Mouse (Mus musculus): Measurements from ENCODE around the gene Cryge. TPM values are rescaled to one million over a fixed set of nuclear protein-coding genes. Genes with fewer than 3 reads are reported as not detected.
"Not testable (repeated sequence)": the region's sequence is repeated elsewhere in the genome, so short reads cannot be mapped to it uniquely, and the experiment has no call there.

Cryge gene
- not detected in 2 replicates for total RNA-seq (2021)
- long read RNA-seq, experiment 1, partial matches to known transcripts, result 1 of 1 reads
- long read RNA-seq, experiment 1, other reads (novel, unspliced or antisense), result 0 of 1 reads
- long read RNA-seq, experiment 2, result 0 reads

- DNase-seq, result not testable (repeated sequence)
These were observed at the start of gene Cryge for GRCm38 (mm10) chr1:65050952-65051351. Gene Cryge, minus strand, starts transcription at chr1:65051149.

GRCm38 (mm10) chr1:65096953-65097352 lies 46.0 kb upstream of the Cryge start:
- DNase-seq, result no peak

- no peak for DNase-seq
These were observed 40.6 kb upstream of the Cryge start for GRCm38 (mm10) chr1:65091566-65091965.

GRCm38 (mm10) chr1:65090370-65090769 lies 39.4 kb upstream of the Cryge start:
- DNase-seq, result peak; percentile 67

- DNase-seq, result no peak
These were observed 37.8 kb upstream of the Cryge start for GRCm38 (mm10) chr1:65088567-65089356.

GRCm38 (mm10) chr1:65082188-65082587 lies 31.2 kb upstream of the Cryge start, which contains the start of gene Crygb:
Gene Crygb, minus strand, starts transcription at chr1:65082288.
- no peak for DNase-seq

GRCm38 (mm10) chr1:65075607-65076006 lies 24.7 kb upstream of the Cryge start:
- DNase-seq, result no peak

- DNase-seq, result no peak
These were observed 22.6 kb upstream of the Cryge start, which contains the start of gene Crygc for GRCm38 (mm10) chr1:65073589-65073988. Gene Crygc, minus strand, starts transcription at chr1:65073689.

- DNase-seq, result no peak
These were observed 16.9 kb upstream of the Cryge start for GRCm38 (mm10) chr1:65067842-65068241.

- no peak for DNase-seq
These were observed 13.3 kb upstream of the Cryge start for GRCm38 (mm10) chr1:65064201-65064600.

- DNase-seq, result no peak
These were observed 12.4 kb upstream of the Cryge start, which contains the start of gene Crygd for GRCm38 (mm10) chr1:65063352-65063751. Gene Crygd, minus strand, starts transcription at chr1:65063452.

GRCm38 (mm10) chr1:65052140-65052539 lies 1.2 kb upstream of the Cryge start:
- DNase-seq, result no peak

GRCm38 (mm10) chr1:65051696-65052095 lies 747 bp upstream of the Cryge start:
- no peak for DNase-seq

- peak; percentile 73 for DNase-seq
These were observed 2.2 kb downstream of the Cryge start for GRCm38 (mm10) chr1:65048781-65049180.

- peak; percentile 54 for DNase-seq
These were observed 4.4 kb downstream of the Cryge start for GRCm38 (mm10) chr1:65046401-65047109.

- DNase-seq, result peak; percentile 71
These were observed 7.5 kb downstream of the Cryge start for GRCm38 (mm10) chr1:65043433-65043832.

GRCm38 (mm10) chr1:65041837-65042236 lies 9.1 kb downstream of the Cryge start:
- DNase-seq, result peak; percentile 23

GRCm38 (mm10) chr1:65040806-65041205 lies 10.1 kb downstream of the Cryge start:
- peak; percentile 86 for DNase-seq

GRCm38 (mm10) chr1:65039679-65040078 lies 11.3 kb downstream of the Cryge start:
- DNase-seq, result no peak

GRCm38 (mm10) chr1:65037542-65037941 lies 13.4 kb downstream of the Cryge start:
- no peak for DNase-seq

GRCm38 (mm10) chr1:65035513-65035912 lies 15.4 kb downstream of the Cryge start:
- no peak for DNase-seq

- peak; percentile 79 for DNase-seq
These were observed 18.3 kb downstream of the Cryge start, which contains the start of gene Akr1cl for GRCm38 (mm10) chr1:65032641-65033040. Gene Akr1cl, minus strand, starts transcription at chr1:65032759.

- DNase-seq, result peak; percentile 63
These were observed 22.7 kb downstream of the Cryge start for GRCm38 (mm10) chr1:65028206-65028605.

Measured in adrenal gland, postnatal 14 days (tissue).